Mouse (Mus musculus) MEL (cell line): Measurements from ENCODE around the gene AC124502.3. TPM values are rescaled to one million over a fixed set of nuclear protein-coding genes. Genes with fewer than 3 reads are reported as not detected.

ENCODE experiments used
- DNase-seq: peaks from one replicate; pipeline ENCODE4 v3.0.0; 2011; ENCODE audit warnings: low read depth, low spot score
- H3K27ac ChIP-seq: 2 replicates; pipeline ENCODE4 v1.5.1; 2012; ENCODE audit warnings: low read depth, mild to moderate bottlenecking, control low read depth, low read length, moderate library complexity; ENCODE audit not compliant: control insufficient read depth
- H3K27me3 ChIP-seq, 2 experiments: fragments of 150-350 bp in 1 of 2; sonication (generic) in 1 of 2; 2 replicates each; pipeline ENCODE4 v1.6.1; 2012; ENCODE audit warnings: low read length in 2 of 2, mild to moderate bottlenecking in 2 of 2, improper control_type of control experiment in 1 of 2, moderate library complexity in 1 of 2; ENCODE audit not compliant: insufficient read depth in 2 of 2, control insufficient read depth in 1 of 2
- H3K36me3 ChIP-seq, 2 experiments: 2 replicates each; pipeline ENCODE4 v1.6.1; 2012 to 2014; ENCODE audit warnings: low read length in 2 of 2, improper control_type of control experiment in 1 of 2, inconsistent platforms in 1 of 2, mild to moderate bottlenecking in 1 of 2; ENCODE audit not compliant: insufficient read depth in 2 of 2, control insufficient read depth in 1 of 2
- H3K4me1 ChIP-seq, 2 experiments: fragments of 150-350 bp in 1 of 2; sonication (generic) in 1 of 2; 2 replicates each; pipeline ENCODE4 v1.6.1; 2012; ENCODE audit warnings: low read length in 2 of 2, improper control_type of control experiment in 1 of 2, mild to moderate bottlenecking in 1 of 2; ENCODE audit not compliant: insufficient read depth in 2 of 2, control insufficient read depth in 1 of 2
- H3K4me3 ChIP-seq, 2 experiments: fragments of 150-350 bp in 1 of 2; sonication (generic) in 1 of 2; 2 replicates each; pipeline ENCODE4 v1.5.1; 2012; ENCODE audit warnings: low read depth in 2 of 2, low read length in 2 of 2, mild to moderate bottlenecking in 2 of 2, moderate library complexity in 2 of 2, control low read depth in 1 of 2, improper control_type of control experiment in 1 of 2; ENCODE audit not compliant: control insufficient read depth in 1 of 2, insufficient read depth in 1 of 2
- H3K79me2 ChIP-seq: 2 replicates; pipeline ENCODE4 v1.6.1; 2012; ENCODE audit warnings: mild to moderate bottlenecking, low read length, moderate library complexity; ENCODE audit not compliant: control insufficient read depth, poor library complexity, insufficient read depth
- H3K9ac ChIP-seq: 2 replicates; pipeline ENCODE4 v1.6.1; 2012; ENCODE audit warnings: low read depth, mild to moderate bottlenecking, control low read depth, low read length, moderate library complexity; ENCODE audit not compliant: control insufficient read depth, poor library complexity, severe bottlenecking
- H3K9me3 ChIP-seq: fragments of 150-350 bp; sonication (generic); replicated peaks from 2 replicates; pipeline ENCODE4 v1.6.1; 2012; ENCODE audit warnings: mild to moderate bottlenecking, low read length, improper control_type of control experiment, moderate library complexity; ENCODE audit not compliant: insufficient read depth
- CHD1 ChIP-seq: IDR thresholded peaks from 2 replicates; pipeline ENCODE4 v1.6.1; 2012; ENCODE audit warnings: low read depth, mild to moderate bottlenecking, inconsistent platforms, low read length, improper control_type of control experiment
- CHD2 ChIP-seq: IDR thresholded peaks from 2 replicates; pipeline ENCODE4 v1.6.1; 2011; ENCODE audit warnings: low read length, improper control_type of control experiment
- CTCF ChIP-seq, 3 experiments: IDR thresholded peaks in 2 of 3; conservative IDR thresholded peaks in 1 of 3; 2 replicates each; pipeline ENCODE4 v1.5.1; 2011 to 2012; ENCODE audit warnings: low read length in 3 of 3, low read depth in 2 of 3, mild to moderate bottlenecking in 2 of 3, improper control_type of control experiment in 1 of 3, inconsistent platforms in 1 of 3, mixed read lengths in 1 of 3, moderate library complexity in 1 of 3; ENCODE audit not compliant: control insufficient read depth in 1 of 3, insufficient read depth in 1 of 3, poor library complexity in 1 of 3, severe bottlenecking in 1 of 3
- E2F4 ChIP-seq: IDR thresholded peaks from 2 replicates; pipeline ENCODE4 v1.6.1; 2011; ENCODE audit warnings: low read depth, low read length, improper control_type of control experiment, borderline replicate concordance
- ELF1 ChIP-seq: IDR thresholded peaks from 2 replicates; pipeline ENCODE4 v1.6.1; 2014; ENCODE audit warnings: low read depth, mild to moderate bottlenecking, inconsistent platforms, low read length, improper control_type of control experiment, moderate library complexity
- EP300 ChIP-seq, 2 experiments: IDR thresholded peaks; 2 replicates each; pipeline ENCODE4 v1.6.1; 2011; ENCODE audit warnings: improper control_type of control experiment in 2 of 2, low read length in 2 of 2, low read depth in 1 of 2, mild to moderate bottlenecking in 1 of 2
- ETS1 ChIP-seq: IDR thresholded peaks from 2 replicates; pipeline ENCODE4 v1.6.1; 2012; ENCODE audit warnings: low read depth, mild to moderate bottlenecking, inconsistent platforms, low read length, improper control_type of control experiment, moderate library complexity
- GATA1 ChIP-seq: IDR thresholded peaks from 2 replicates; pipeline ENCODE4 v1.6.1; 2011; ENCODE audit warnings: low read depth, low read length, improper control_type of control experiment
- KAT2A ChIP-seq: conservative IDR thresholded peaks from 2 replicates; pipeline ENCODE4 v1.6.1; 2012; ENCODE audit warnings: low read depth, low read length, improper control_type of control experiment, inconsistent platforms
- MAFK ChIP-seq: IDR thresholded peaks from 2 replicates; pipeline ENCODE4 v1.6.1; 2011; ENCODE audit warnings: low read depth, mild to moderate bottlenecking, low read length, improper control_type of control experiment, borderline replicate concordance
- MAX ChIP-seq: IDR thresholded peaks from 2 replicates; pipeline ENCODE4 v1.6.1; 2011; ENCODE audit warnings: low read length, improper control_type of control experiment
- MAZ ChIP-seq: IDR thresholded peaks from 2 replicates; pipeline ENCODE4 v1.6.1; 2012; ENCODE audit warnings: low read depth, mild to moderate bottlenecking, inconsistent platforms, low read length, improper control_type of control experiment
- MEF2A ChIP-seq: IDR thresholded peaks from 2 replicates; pipeline ENCODE4 v1.6.1; 2014; ENCODE audit warnings: low read depth, mild to moderate bottlenecking, inconsistent platforms, low read length, improper control_type of control experiment; ENCODE audit not compliant: poor library complexity, insufficient replicate concordance, severe bottlenecking; ENCODE audit errors: extremely low read depth
- MYB ChIP-seq: IDR thresholded peaks from 2 replicates; pipeline ENCODE4 v1.6.1; 2011; ENCODE audit warnings: mild to moderate bottlenecking, low read depth, low read length, improper control_type of control experiment
- MYC ChIP-seq: IDR thresholded peaks from 2 replicates; pipeline ENCODE4 v1.6.1; 2011; ENCODE audit warnings: low read depth, mild to moderate bottlenecking, low read length, improper control_type of control experiment, moderate library complexity
- NELFE ChIP-seq: IDR thresholded peaks from 2 replicates; pipeline ENCODE4 v1.6.1; 2011; ENCODE audit warnings: low read depth, low read length, improper control_type of control experiment
- NRF1 ChIP-seq: IDR thresholded peaks from 2 replicates; pipeline ENCODE4 v1.6.1; 2014; ENCODE audit warnings: low read depth, mild to moderate bottlenecking, inconsistent platforms, low read length, improper control_type of control experiment, moderate library complexity; ENCODE audit not compliant: poor library complexity, insufficient read depth, severe bottlenecking
- POLR2A ChIP-seq, 2 experiments: IDR thresholded peaks; 2 replicates each; pipeline ENCODE4 v1.6.1; 2011 to 2012; ENCODE audit warnings: low read length in 2 of 2, mild to moderate bottlenecking in 2 of 2, control low read depth in 1 of 2, improper control_type of control experiment in 1 of 2, low read depth in 1 of 2, moderate library complexity in 1 of 2; ENCODE audit not compliant: control insufficient read depth in 1 of 2, insufficient read depth in 1 of 2, poor library complexity in 1 of 2
- RAD21 ChIP-seq: IDR thresholded peaks from 2 replicates; pipeline ENCODE4 v1.6.1; 2011; ENCODE audit warnings: mild to moderate bottlenecking, low read depth, low read length, improper control_type of control experiment
- RCOR1 ChIP-seq: IDR thresholded peaks from 2 replicates; pipeline ENCODE4 v1.6.1; 2012; ENCODE audit warnings: low read depth, mild to moderate bottlenecking, inconsistent platforms, low read length, improper control_type of control experiment
- SMC3 ChIP-seq: IDR thresholded peaks from 2 replicates; pipeline ENCODE4 v1.6.1; 2011; ENCODE audit warnings: low read depth, low read length, improper control_type of control experiment
- TAL1 ChIP-seq: IDR thresholded peaks from 2 replicates; pipeline ENCODE4 v1.6.1; 2012; ENCODE audit warnings: mild to moderate bottlenecking, inconsistent platforms, low read length, moderate library complexity, mixed read lengths
- TBP ChIP-seq: IDR thresholded peaks from 2 replicates; pipeline ENCODE4 v1.8.0; 2011; ENCODE audit warnings: low read depth, low read length, improper control_type of control experiment
- TCF12 ChIP-seq: IDR thresholded peaks from 2 replicates; pipeline ENCODE4 v1.6.1; 2014; ENCODE audit warnings: low read depth, mild to moderate bottlenecking, inconsistent platforms, low read length, improper control_type of control experiment, moderate library complexity
- USF2 ChIP-seq, 2 experiments: IDR thresholded peaks; 2 replicates each; pipeline ENCODE4 v1.6.1; 2011 to 2012; ENCODE audit warnings: improper control_type of control experiment in 2 of 2, low read length in 2 of 2, borderline replicate concordance in 1 of 2, inconsistent platforms in 1 of 2, low read depth in 1 of 2, mild to moderate bottlenecking in 1 of 2; ENCODE audit not compliant: insufficient read depth in 1 of 2
- ZKSCAN1 ChIP-seq: IDR thresholded peaks from 2 replicates; pipeline ENCODE4 v1.6.1; 2012; ENCODE audit warnings: low read depth, mild to moderate bottlenecking, inconsistent platforms, low read length, improper control_type of control experiment, moderate library complexity
- ZMIZ1 ChIP-seq: IDR thresholded peaks from 2 replicates; pipeline ENCODE4 v1.6.1; 2012; ENCODE audit warnings: low read depth, mild to moderate bottlenecking, inconsistent platforms, low read length, improper control_type of control experiment, moderate library complexity
- polyA plus RNA-seq, 2 experiments: library from polyadenylated mRNA; stranded (reverse) in 1 of 2; unstranded in 1 of 2; fragments of >175 nt in 1 of 2; fragments of >200 nt in 1 of 2; gene quantifications; 2 replicates each; pipeline versions ENCODE4 v1.2.1 to v1.2.4; 2012; ENCODE audit warnings: low replicate concordance in 2 of 2, low read depth in 1 of 2; ENCODE audit not compliant: insufficient read length in 2 of 2, insufficient read depth in 1 of 2, missing spikeins in 1 of 2
- total RNA-seq: library from RNA; depleted of rRNA; stranded (reverse); fragments of 300-350 nt; gene quantifications from 2 replicates; pipeline ENCODE4 v1.2.3, GENCODE M21; 2012

Gene AC124502.3
- total and polyA plus RNA-seq, 3 experiments = 0.75 to 2.1 TPM; not detected in 1

GRCm38 (mm10) chr19:5073518-5073917 lies 34.8 kb downstream of the AC124502.3 start:
- TF ChIP-seq TBP = no peak
- no peak for TF ChIP-seq ELF1
- no peak for TF ChIP-seq E2F4
- TF ChIP-seq MYB = no peak
- TF ChIP-seq ETS1 = no peak
- no peak for TF ChIP-seq GATA1
- no peak for TF ChIP-seq CHD1
- TF ChIP-seq TAL1 = no peak
- Histone ChIP-seq H3K4me1 (peaks cover 5 to 21% of the 10 kb centered on the region in 2 experiments), H3K36me3 (no peaks in the 10 kb centered on the region), H3K79me2 (peaks cover 2% of the 10 kb centered on the region; the same call in 1 of the 2 replicates), H3K4me3 (peak overlapping the region; percentile 8 to 56; a peak in 3 of 4 replicates), H3K27me3 (no peaks in the 10 kb centered on the region), H3K9me3 (no peaks in the 10 kb centered on the region), H3K9ac (no peak overlapping the region; the same call in 1 of the 2 replicates), H3K27ac (no peak overlapping the region)
- no peak for DNase-seq

DNA sequence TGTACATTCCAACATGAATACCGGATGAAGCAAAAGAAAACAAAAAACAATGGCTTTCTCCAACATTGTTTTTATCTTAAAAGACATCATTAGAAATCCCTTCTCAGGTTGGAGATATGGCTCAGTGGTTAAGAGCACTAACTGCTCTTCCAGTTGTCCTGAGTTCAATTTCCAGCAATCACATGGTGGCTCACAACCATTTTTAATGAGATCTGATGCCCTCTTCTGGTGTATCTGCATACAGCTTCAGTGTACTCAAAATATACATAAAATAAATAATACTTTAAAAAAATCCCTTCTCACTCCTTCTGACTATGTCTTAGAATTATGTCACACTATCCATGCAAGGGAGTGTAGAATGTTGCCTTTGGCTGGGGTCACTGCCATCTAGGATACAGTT lies 40.6 kb downstream of the AC124502.3 start:
- no peaks in the 10 kb centered on the region for H3K36me3 ChIP-seq
- TF ChIP-seq POLR2A (IDR thresholded peaks at IDR 0.05; ENCODE audit: control insufficient read depth in 1 of 2, insufficient read depth in 1 of 2, low read depth in 1 of 2, low read length in 2 of 2, poor library complexity in 1 of 2) (no peak), SMC3 (peak; percentile 35), MYC (peak; percentile 29; the same call in 1 of the 2 replicates), ZKSCAN1 (no peak), RAD21 (peak; percentile 33), KAT2A (no peak), CTCF (IDR thresholded peaks at IDR 0.05 in 2 of 3, conservative IDR thresholded peaks at IDR 0.05 in 1 of 3; ENCODE audit: control insufficient read depth in 1 of 3, insufficient read depth in 1 of 3, low read depth in 2 of 3, low read length in 3 of 3, poor library complexity in 1 of 3, severe bottlenecking in 1 of 3) (peak; percentile 2 to 49 (median 13); a peak in 2 of 6 replicates)
- no peak overlapping the region for H3K27ac ChIP-seq
- no peak for DNase-seq
- no peaks in the 10 kb centered on the region for H3K4me1 ChIP-seq
- H3K9ac ChIP-seq = no peak overlapping the region
- no peaks in the 10 kb centered on the region for H3K9me3 ChIP-seq
- H3K4me3 ChIP-seq = no peak overlapping the region
- H3K79me2 ChIP-seq = no peaks in the 10 kb centered on the region
- peaks cover 0 to 6% of the 10 kb centered on the region in 2 experiments; a peak in 2 of 4 replicates for H3K27me3 ChIP-seq

GRCm38 (mm10) chr19:5082005-5082404 lies 43.3 kb downstream of the AC124502.3 start:
- Histone ChIP-seq H3K79me2 (no peaks in the 10 kb centered on the region), H3K4me3 (no peak overlapping the region), H3K9me3 (no peaks in the 10 kb centered on the region), H3K36me3 (no peaks in the 10 kb centered on the region), H3K27me3 (peaks cover 5 to 20% of the 10 kb centered on the region in 2 experiments), H3K9ac (no peak overlapping the region), H3K4me1 (no peaks in the 10 kb centered on the region), H3K27ac (no peak overlapping the region)
- DNase-seq = no peak
- no peak for TF ChIP-seq NELFE
- TF ChIP-seq TCF12 = no peak
- no peak for TF ChIP-seq KAT2A
- no peak for TF ChIP-seq ZMIZ1
- no peak for TF ChIP-seq NRF1
- no peak for TF ChIP-seq MAFK
- no peak for TF ChIP-seq EP300 (IDR thresholded peaks at IDR 0.05; ENCODE audit: low read depth in 1 of 2, low read length in 2 of 2)
- no peak for TF ChIP-seq ETS1
- no peak for TF ChIP-seq MEF2A
- no peak for TF ChIP-seq ELF1
- TF ChIP-seq USF2 (IDR thresholded peaks at IDR 0.05; ENCODE audit: borderline replicate concordance in 1 of 2, insufficient read depth in 1 of 2, low read depth in 1 of 2, low read length in 2 of 2) = no peak
- TF ChIP-seq MAZ = no peak
- TF ChIP-seq RCOR1 = no peak
- TF ChIP-seq CHD2 = no peak
- no peak for TF ChIP-seq CTCF (IDR thresholded peaks at IDR 0.05 in 2 of 3, conservative IDR thresholded peaks at IDR 0.05 in 1 of 3; ENCODE audit: control insufficient read depth in 1 of 3, insufficient read depth in 1 of 3, low read depth in 2 of 3, low read length in 3 of 3, poor library complexity in 1 of 3, severe bottlenecking in 1 of 3)
- no peak for TF ChIP-seq MAX
